Mouse (Mus musculus) colon, adult 2 months (tissue): ENCODE measurements around the gene Fam163b. TPM values are rescaled to one million over a fixed set of nuclear protein-coding genes. Genes with fewer than 3 reads are reported as not detected.

ENCODE experiments used
- polyA plus RNA-seq: library from polyadenylated mRNA; depleted of rRNA; stranded (reverse); fragments of >200 nt; gene quantifications from 2 replicates; pipeline ENCODE4 v1.2.3, GENCODE M21; 2012; rRNA removed

The Fam163b gene
- polyA plus RNA-seq: 0.10 and 0.35 TPM in 2 replicates

DNA sequence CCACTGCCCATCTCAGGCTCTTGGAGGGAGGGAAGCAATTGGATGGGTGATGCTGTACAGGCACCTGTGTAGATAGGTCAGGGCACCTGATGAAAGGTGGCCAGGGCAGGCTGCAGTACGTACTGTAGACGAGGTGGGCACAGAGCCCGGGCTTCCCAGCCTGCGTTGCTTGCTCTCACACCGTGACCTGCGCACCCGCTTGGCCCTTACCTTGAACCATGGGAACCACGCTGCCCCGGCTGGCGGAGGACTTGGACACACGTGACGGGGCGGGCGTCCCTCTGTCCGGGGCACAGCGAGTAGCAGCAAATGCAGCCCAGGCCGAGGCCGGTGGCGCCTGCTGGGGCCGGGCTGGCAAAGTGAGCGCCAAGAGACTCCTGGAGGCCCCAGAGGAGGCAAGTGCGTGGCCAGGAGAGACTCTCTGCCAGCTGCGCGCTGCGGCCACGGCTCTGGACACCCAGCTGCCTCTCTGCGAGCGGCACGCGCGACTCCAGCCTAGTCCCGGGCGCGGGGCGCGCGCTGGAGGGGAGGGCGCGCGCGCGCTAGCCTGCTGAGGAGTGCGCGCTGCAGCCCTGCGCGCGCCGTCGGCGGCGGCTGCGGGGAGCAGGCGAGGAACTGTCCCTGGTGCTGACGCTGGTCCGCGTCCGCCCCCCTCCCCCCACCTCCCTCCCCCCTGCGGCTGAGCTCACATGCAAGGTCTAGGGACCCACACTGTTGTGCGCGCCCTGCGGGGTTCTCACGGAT, at the start of gene Fam163b:
Gene Fam163b, minus strand, starts transcription at position 542 of the 744 bp plus-strand sequence.

DNA sequence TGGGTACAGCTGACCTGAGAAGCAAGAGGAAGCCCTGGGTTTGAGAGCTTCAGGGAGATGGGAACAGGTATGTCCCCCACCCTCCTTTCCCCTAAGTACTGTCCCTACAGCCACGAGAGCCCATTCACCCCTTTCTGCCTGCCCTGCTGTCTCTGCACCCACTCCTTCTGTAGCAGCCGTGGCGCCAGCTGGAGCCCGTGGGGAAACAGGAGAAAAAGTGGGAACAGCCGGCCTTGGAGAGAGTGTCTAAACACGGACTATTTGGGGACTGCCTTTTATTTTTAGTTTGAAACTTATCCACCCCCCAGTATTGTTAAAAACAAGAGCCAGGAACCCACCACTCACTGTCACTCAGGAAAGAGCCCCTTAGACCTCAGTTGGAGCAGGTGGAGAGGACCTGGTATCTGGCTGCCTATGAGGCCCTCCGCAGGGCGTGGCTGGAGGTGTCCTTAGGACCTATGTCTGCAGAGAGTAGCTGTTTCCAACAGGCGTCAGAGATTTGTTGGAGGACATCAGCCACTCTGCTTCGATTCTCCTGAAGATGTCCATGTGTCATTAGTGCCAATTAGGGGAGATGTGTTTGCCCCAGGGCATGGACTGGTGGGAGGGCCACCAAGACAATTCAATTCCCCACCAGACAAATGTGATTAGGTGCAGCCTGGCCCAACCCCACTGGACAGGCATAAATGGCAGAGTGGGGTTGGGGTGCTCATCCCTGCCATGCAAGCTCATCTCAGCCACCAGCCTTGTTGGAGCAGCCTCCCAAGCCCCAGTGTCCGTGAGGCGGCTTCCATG, 22.7 kb upstream of the Fam163b start, which contains the start of gene Dbh:
Gene Dbh, plus strand, starts transcription at position 438 of the 795 bp plus-strand sequence.

GRCm38 (mm10) chr2:27079152-27079584, 63.1 kb downstream of the Fam163b start, which contains the start of gene Adamtsl2:
Gene Adamtsl2 (plus strand): TSS chr2:27079379.

DNA sequence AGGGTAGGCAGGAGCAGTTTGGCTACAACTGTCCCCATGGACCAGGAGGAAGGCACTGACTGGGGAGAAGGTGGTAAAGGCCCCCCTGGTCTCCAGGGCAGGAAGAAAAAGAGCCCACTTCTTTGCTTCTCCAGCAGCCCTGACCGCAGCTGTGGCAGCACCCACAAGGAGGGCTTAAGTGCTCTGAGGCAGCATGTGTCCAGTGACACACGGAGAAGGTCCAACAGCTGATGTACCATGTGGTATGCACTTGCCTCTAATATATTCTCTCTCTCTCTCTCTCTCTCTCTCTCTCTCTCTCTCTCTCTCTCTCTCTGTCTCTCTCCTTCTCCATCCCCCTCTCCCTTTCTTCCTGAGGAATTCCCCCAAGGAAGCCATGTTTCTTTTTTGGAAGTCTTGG, 70.3 kb downstream of the Fam163b start, which contains the start of gene Mymk:
Gene Mymk, minus strand, starts transcription at position 202 of the 400 bp plus-strand sequence.

Other genes starting within 250 kb of the Fam163b start
- 9.8 and 12.0 TPM in 2 replicates for gene Surf6, start 239.6 kb downstream of the Fam163b start, polyA plus RNA-seq
- gene Med22, start 231.8 kb downstream of the Fam163b start, polyA plus RNA-seq: 28.2 and 31.3 TPM in 2 replicates
- 592 and 833 TPM in 2 replicates for gene Rpl7a, start 231.7 kb downstream of the Fam163b start, polyA plus RNA-seq
- 14.6 and 17.4 TPM in 2 replicates for gene Surf2, start 226.1 kb downstream of the Fam163b start, polyA plus RNA-seq
- gene Surf1, start 226.0 kb downstream of the Fam163b start, polyA plus RNA-seq: 72.4 and 73.6 TPM in 2 replicates
- 328 and 351 TPM in 2 replicates for gene Surf4, start 208.6 kb downstream of the Fam163b start, polyA plus RNA-seq
- not detected in 2 replicates for gene Stkld1, start 208.4 kb downstream of the Fam163b start, polyA plus RNA-seq
- gene Rexo4, start 178.1 kb downstream of the Fam163b start, polyA plus RNA-seq: 14.1 and 14.4 TPM in 2 replicates
- gene Adamts13, start 169.1 kb downstream of the Fam163b start, polyA plus RNA-seq: 0.88 and 1.7 TPM in 2 replicates
- gene Cacfd1, start 132.6 kb downstream of the Fam163b start, polyA plus RNA-seq: 65.8 and 67.4 TPM in 2 replicates
- 5.1 and 7.4 TPM in 2 replicates for gene Slc2a6, start 114.5 kb downstream of the Fam163b start, polyA plus RNA-seq
- 0.15 TPM in 1 of 2 replicates, not detected in the other for gene Mymk, start 70.3 kb downstream of the Fam163b start, polyA plus RNA-seq
- gene Adamtsl2, start 63.1 kb downstream of the Fam163b start, polyA plus RNA-seq: 2.7 and 2.9 TPM in 2 replicates
- 4.7 and 7.2 TPM in 2 replicates for gene Dbh, start 22.7 kb upstream of the Fam163b start, polyA plus RNA-seq
- gene Sardh, start 105.8 kb upstream of the Fam163b start, polyA plus RNA-seq: 9.7 and 14.3 TPM in 2 replicates